Comparison of ENCODE assay signal across 15 mouse cellular contexts in the genomic region with DNA sequence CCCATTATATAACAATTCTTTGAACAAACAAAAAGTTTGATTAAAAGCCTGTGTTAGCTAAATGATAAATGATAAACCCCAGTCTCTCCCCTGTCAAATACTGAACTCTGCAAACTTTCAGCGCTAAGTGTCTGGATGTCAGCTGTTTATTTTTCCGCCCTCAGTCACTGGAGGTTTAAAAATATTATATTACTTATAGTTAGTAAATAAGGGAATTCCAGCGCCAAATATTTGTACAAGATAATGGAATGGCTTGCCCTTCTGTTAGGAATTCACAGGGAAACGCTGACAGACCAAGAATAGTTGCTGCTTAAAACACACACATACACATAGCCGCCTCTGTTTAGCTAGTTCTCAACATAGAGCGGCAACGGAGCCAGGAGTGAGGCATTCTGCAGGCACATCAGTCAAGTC. TPM values are rescaled to one million over a fixed set of nuclear protein-coding genes. Genes with fewer than 3 reads are reported as not detected.
DNase-seq lines count a peak whose midpoint lies in the region; ATAC-seq lines count a peak whose summit lies in the region.
"Had no signal": no experiment of that assay in that cellular context is flagged by ENCODE, and none has a peak within 500 bp of the region (broad histone marks: within the 10 kb centered on the region; RNA-seq: fewer than 3 reads in every experiment).

No protein-coding gene starts in this region.

- no peak overlapping the region for H3K9ac ChIP-seq in kidney, embryonic 15.5 days
- H3K9ac ChIP-seq in lung, embryonic 16.5 days (ENCODE audit: low read length) = no peak overlapping the region
- no peak overlapping the region for H3K9ac ChIP-seq in stomach, embryonic 16.5 days (ENCODE audit: low read length)
- H3K9ac ChIP-seq: limb, embryonic 13.5 days had no signal

- ATAC-seq in kidney, embryonic 15.5 days (replicated peaks; ENCODE audit: low FRiP score) = peak; percentile 44
- peak; percentile 68 for ATAC-seq in lung, embryonic 16.5 days (ENCODE audit: low read depth)
- peak; percentile 82 for ATAC-seq in stomach, embryonic 16.5 days (ENCODE audit: insufficient read depth, low FRiP score)
- ATAC-seq: activated CD4-positive, CD25-positive, alpha-beta regulatory T cell, adult 4 months; forebrain, embryonic 14.5 days had no signal

- peak overlapping the region; percentile 52; the same call in 1 of the 2 replicates for H3K27ac ChIP-seq in heart, embryonic 10.5 days
- H3K27ac ChIP-seq in kidney, embryonic 15.5 days = peak overlapping the region; percentile 89
- peak overlapping the region; percentile 15 for H3K27ac ChIP-seq in lung, embryonic 16.5 days (ENCODE audit: low read length)
- H3K27ac ChIP-seq in stomach, embryonic 16.5 days (ENCODE audit: low read length) = peak overlapping the region; percentile 61
- H3K27ac ChIP-seq: limb, embryonic 13.5 days; midbrain, embryonic 10.5 days had no signal

- H3K4me1 ChIP-seq in heart, embryonic 10.5 days = peaks cover 18% of the 10 kb centered on the region
- peaks cover 13% of the 10 kb centered on the region for H3K4me1 ChIP-seq in kidney, embryonic 15.5 days
- peaks cover 9% of the 10 kb centered on the region for H3K4me1 ChIP-seq in lung, embryonic 16.5 days (replicated peaks; ENCODE audit: control insufficient read depth, insufficient read depth, low read length)
- peaks cover 10% of the 10 kb centered on the region for H3K4me1 ChIP-seq in stomach, embryonic 16.5 days (ENCODE audit: control insufficient read depth, insufficient read depth, low read length)
- H3K4me1 ChIP-seq: midbrain, embryonic 10.5 days had no signal

- no peaks in the 10 kb centered on the region for H3K27me3 ChIP-seq in heart, embryonic 10.5 days (ENCODE audit: insufficient read depth, poor library complexity, severe bottlenecking)
- H3K27me3 ChIP-seq in kidney, embryonic 15.5 days = no peaks in the 10 kb centered on the region
- no peaks in the 10 kb centered on the region for H3K27me3 ChIP-seq in lung, embryonic 16.5 days (ENCODE audit: control insufficient read depth, insufficient read depth, low read depth, low read length)
- H3K27me3 ChIP-seq in stomach, embryonic 16.5 days (ENCODE audit: control insufficient read depth, insufficient read depth, low read length) = no peaks in the 10 kb centered on the region
- H3K27me3 ChIP-seq: limb, embryonic 13.5 days had no signal

- no peaks in the 10 kb centered on the region for H3K36me3 ChIP-seq in heart, embryonic 10.5 days
- H3K36me3 ChIP-seq in kidney, embryonic 15.5 days = 0 out of 2 replicates have a peak, but pooled peaks cover 2% of the 10 kb centered on the region
- no peaks in the 10 kb centered on the region for H3K36me3 ChIP-seq in lung, embryonic 16.5 days (ENCODE audit: control insufficient read depth, insufficient read depth, low read length)
- no peaks in the 10 kb centered on the region for H3K36me3 ChIP-seq in stomach, embryonic 16.5 days (ENCODE audit: control insufficient read depth, insufficient read depth, low read length)

- WGBS in heart, embryonic 10.5 days = 39% methylated on average over 7 of the region's 7 CpGs
- WGBS in kidney, embryonic 15.5 days = 53% methylated on average over 7 of the region's 7 CpGs
- WGBS in lung, embryonic 16.5 days = 13% methylated on average over 7 of the region's 7 CpGs
- WGBS in stomach, embryonic 16.5 days = 12% methylated on average over 7 of the region's 7 CpGs

- DNase-seq in heart, embryonic 10.5 days (ENCODE audit: low spot score) = no peak
- DNase-seq in heart, adult 9 months (ENCODE audit: low spot score in 2 of 2) = no peak
- DNase-seq in kidney, adult 8-10 months = no peak
- DNase-seq in lung, postnatal 25 days (ENCODE audit: low spot score) = no peak
- DNase-seq in left cerebral cortex, postnatal 4 days = no peak
- DNase-seq: adrenal gland, postnatal 25 days; thymus, postnatal 4 days had no signal

- peak overlapping the region; percentile 22; the same call in 1 of the 2 replicates for H3K4me3 ChIP-seq in heart, embryonic 10.5 days
- peak overlapping the region; percentile 13; the same call in 1 of the 2 replicates for H3K4me3 ChIP-seq in kidney, embryonic 15.5 days (replicated peaks)
- no peak overlapping the region for H3K4me3 ChIP-seq in lung, embryonic 16.5 days (ENCODE audit: low read length)
- H3K4me3 ChIP-seq in stomach, embryonic 16.5 days (replicated peaks; ENCODE audit: low read length) = no peak overlapping the region
- H3K4me3 ChIP-seq: limb, embryonic 13.5 days; midbrain, embryonic 10.5 days had no signal

- intact Hi-C loops in left cerebral cortex, postnatal 4 days (cut with DNase I) = no loop called here

- peak overlapping the region; percentile 42 for H3K4me2 ChIP-seq in kidney, embryonic 15.5 days
- H3K4me2 ChIP-seq in lung, embryonic 16.5 days (ENCODE audit: low read depth, low read length) = peak overlapping the region; percentile 25
- peak overlapping the region; percentile 44 for H3K4me2 ChIP-seq in stomach, embryonic 16.5 days (ENCODE audit: low read depth, low read length)

- H3K9me3 ChIP-seq in heart, embryonic 10.5 days = no peaks in the 10 kb centered on the region
- no peaks in the 10 kb centered on the region for H3K9me3 ChIP-seq in kidney, embryonic 15.5 days (replicated peaks)
- H3K9me3 ChIP-seq in lung, embryonic 16.5 days (ENCODE audit: control insufficient read depth, low read length) = no peaks in the 10 kb centered on the region
- no peaks in the 10 kb centered on the region for H3K9me3 ChIP-seq in stomach, embryonic 16.5 days (replicated peaks; ENCODE audit: control insufficient read depth, low read length)
- H3K9me3 ChIP-seq: limb, embryonic 13.5 days; midbrain, embryonic 10.5 days had no signal

RNA-seq across cellular contexts. Expression of a gene that starts 29.6 kb away (rescaled TPM):
- polyA plus RNA-seq in heart, embryonic 10.5 days (2016; fragmentation: Nextera tagmentation; extraction: Ambion mirVana) = 67.3 and 67.5 TPM in 2 replicates
- 58.5 and 62.6 TPM in 2 replicates for polyA plus RNA-seq in kidney, embryonic 15.5 days (2015; fragmentation: Nextera tagmentation; extraction: Ambion mirVana)
- 58.2 and 59.4 TPM in 2 replicates for polyA plus RNA-seq in lung, embryonic 16.5 days (2015; fragmentation: Nextera tagmentation; extraction: Ambion mirVana)
- polyA plus RNA-seq in stomach, embryonic 16.5 days (2015; fragmentation: Nextera tagmentation; extraction: Ambion mirVana) = 70.2 and 72.9 TPM in 2 replicates
- total RNA-seq in left cerebral cortex, postnatal 4 days (2021) = 10 to 100 TPM; 21.1 to 23.3 TPM
- total RNA-seq: granulocyte monocyte progenitor cell, adult 5-6 weeks had no signal
- polyA plus RNA-seq: activated CD4-positive, CD25-positive, alpha-beta regulatory T cell, adult 4 months had no signal

Comparison
In these comparisons a context has a peak if more than half of its experiments do, and no peak if none do; other contexts are left out.
1. H3K27ac ChIP-seq: peak in every context shown above with its lines; median percentile 89 in kidney, embryonic 15.5 days; 61 in stomach, embryonic 16.5 days; 52 in heart, embryonic 10.5 days; 15 in lung, embryonic 16.5 days.
2. H3K4me3 ChIP-seq: peak in heart, embryonic 10.5 days (single experiment) and kidney, embryonic 15.5 days (single experiment); none in lung, embryonic 16.5 days (single experiment) and stomach, embryonic 16.5 days (single experiment).
3. Peak in every context shown above with its lines, with median percentiles within 50 percentile points of each other: ATAC-seq and H3K4me2 ChIP-seq.